Mouse (Mus musculus) heart, embryonic 12.5 days (tissue): Measurements from ENCODE around the gene Ghrh. TPM values are rescaled to one million over a fixed set of nuclear protein-coding genes. Genes with fewer than 3 reads are reported as not detected.

ENCODE experiments used
- ATAC-seq: fragments of 200-750 bp; cut with Nextera tagmentation; 2 replicates; pipeline ENCODE4 v1.8.0; 2017; ENCODE audit warnings: moderate TSS enrichment, moderate library complexity; ENCODE audit not compliant: insufficient number of reproducible peaks, low FRiP score
- H3K27ac ChIP-seq: fragments of 300-500 bp; sonication (generic); 2 replicates; pipeline ENCODE4 v1.5.1; 2016; ENCODE audit warnings: mild to moderate bottlenecking, moderate library complexity; ENCODE audit not compliant: poor library complexity, severe bottlenecking
- H3K27me3 ChIP-seq: fragments of 300-500 bp; sonication (generic); replicated peaks from 2 replicates; pipeline ENCODE4 v1.6.1; 2016; ENCODE audit warnings: mild to moderate bottlenecking, moderate library complexity
- H3K36me3 ChIP-seq: fragments of 300-500 bp; sonication (generic); 2 replicates; pipeline ENCODE4 v1.6.1; 2016; ENCODE audit warnings: mild to moderate bottlenecking, moderate library complexity
- H3K4me1 ChIP-seq: fragments of 300-500 bp; sonication (generic); replicated peaks from 2 replicates; pipeline ENCODE4 v1.6.1; 2016; ENCODE audit warnings: mild to moderate bottlenecking
- H3K4me2 ChIP-seq: fragments of 300-500 bp; sonication (generic); 2 replicates; pipeline ENCODE4 v1.6.1; 2016; ENCODE audit warnings: mild to moderate bottlenecking, moderate library complexity
- H3K4me3 ChIP-seq: fragments of 300-500 bp; sonication (generic); 2 replicates; pipeline ENCODE4 v1.5.1; 2016; ENCODE audit warnings: mild to moderate bottlenecking
- H3K9ac ChIP-seq: fragments of 300-500 bp; sonication (generic); 2 replicates; pipeline ENCODE4 v1.6.1; 2016; ENCODE audit warnings: mild to moderate bottlenecking, moderate library complexity
- H3K9me3 ChIP-seq: fragments of 300-500 bp; sonication (generic); replicated peaks from 2 replicates; pipeline ENCODE4 v1.6.1; 2016; ENCODE audit warnings: mild to moderate bottlenecking, moderate library complexity
- WGBS: fragments of 180-500 bp; shearing (Covaris S2); methylation state at CpG from one replicate; pipeline ENCODE4 v1.1.7; 2016; 5-methylcytosine and 5-hydroxymethylcytosine counted together
- polyA plus RNA-seq: library from polyadenylated mRNA; unstranded; fragments of >200 nt; fragmentation: Nextera tagmentation; extraction: Ambion mirVana; gene quantifications from 2 replicates; pipeline ENCODE4 v1.2.1, GENCODE M21; 2016

Gene Ghrh
- polyA plus RNA-seq, 1 experiment from 2014 or later: not detected

DNA sequence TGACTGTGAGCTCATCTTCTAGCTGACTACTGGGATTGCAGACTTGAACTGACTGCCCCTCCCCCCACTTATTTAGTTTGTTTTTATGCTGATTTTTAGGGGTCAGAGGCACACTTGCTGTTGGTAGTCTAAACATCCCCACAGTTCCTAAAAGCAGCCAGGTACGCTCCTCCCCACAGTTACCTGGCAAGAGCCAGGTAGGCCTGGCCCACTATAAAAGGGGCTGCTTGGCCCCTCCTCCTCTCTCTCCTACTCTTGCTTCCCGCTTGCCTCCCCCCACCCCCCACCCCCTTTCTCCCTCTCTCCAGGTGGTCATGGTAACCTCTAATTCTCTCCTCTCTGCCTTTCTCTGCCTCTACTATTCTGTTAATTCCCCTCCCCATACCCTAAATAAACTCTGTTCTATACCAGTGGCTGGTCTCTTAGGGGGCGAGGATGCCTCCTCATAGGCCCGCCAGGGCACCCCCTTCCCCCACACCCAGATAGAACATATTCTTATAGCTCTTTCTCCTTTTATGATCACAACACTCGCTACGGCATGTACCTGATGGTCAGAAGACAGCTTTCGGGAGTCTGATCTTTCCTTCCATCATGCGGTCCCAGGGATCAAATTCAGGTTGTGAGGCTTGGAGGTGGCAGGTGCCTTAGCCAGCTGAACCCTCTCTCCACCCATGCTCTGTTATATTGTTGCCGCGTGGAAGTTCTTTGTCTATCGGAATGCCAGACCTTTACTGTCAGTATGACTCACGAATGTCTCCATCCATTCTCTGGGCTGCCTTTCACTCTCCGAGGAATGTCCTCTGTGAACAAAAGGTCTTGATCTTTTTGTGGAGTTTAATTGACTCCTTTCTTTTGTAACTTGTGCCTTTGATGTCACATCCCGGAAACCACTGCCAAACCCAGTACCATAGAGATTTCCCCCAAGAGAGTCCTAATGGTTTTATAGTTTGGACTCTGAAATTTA lies 28.8 kb upstream of the Ghrh start:
- Histone ChIP-seq H3K9ac (peak overlapping the region; percentile 5; the same call in 1 of the 2 replicates), H3K27me3 (no peaks in the 10 kb centered on the region), H3K4me3 (no peak overlapping the region), H3K27ac (no peak overlapping the region), H3K4me1 (peaks cover 58% of the 10 kb centered on the region), H3K36me3 (peaks cover 24% of the 10 kb centered on the region), H3K4me2 (peak overlapping the region; percentile 5; the same call in 1 of the 2 replicates), H3K9me3 (no peaks in the 10 kb centered on the region)
- 45% methylated on average over 14 of the region's 14 CpGs for WGBS
- ATAC-seq: no peak

DNA sequence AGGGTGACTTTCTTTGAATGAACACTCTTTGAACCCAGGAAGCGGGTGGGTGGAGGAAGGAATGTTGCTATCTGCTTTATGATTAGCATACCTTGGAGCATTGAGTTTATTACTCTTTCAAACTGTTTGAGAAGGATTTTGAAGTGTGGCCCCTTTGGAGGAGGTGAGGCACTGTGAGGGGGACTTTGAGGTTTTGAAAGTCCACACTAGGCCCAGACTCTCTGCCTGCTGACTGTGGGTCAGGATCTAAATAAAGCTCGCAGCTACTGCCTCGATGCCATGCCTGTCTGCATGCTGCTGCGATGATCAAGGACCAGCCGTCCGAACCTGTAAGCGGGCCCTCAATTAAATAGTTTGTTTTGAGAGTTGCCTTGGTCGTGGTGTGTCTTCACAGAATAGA lies 27.7 kb upstream of the Ghrh start:
- peaks cover 58% of the 10 kb centered on the region for H3K4me1 ChIP-seq
- peaks cover 24% of the 10 kb centered on the region for H3K36me3 ChIP-seq
- H3K4me3 ChIP-seq: no peak overlapping the region
- 45% methylated on average over 8 of the region's 8 CpGs for WGBS
- H3K4me2 ChIP-seq: peak overlapping the region; percentile 11; the same call in 1 of the 2 replicates
- no peak; the same call in 1 of the 2 replicates for ATAC-seq
- no peaks in the 10 kb centered on the region for H3K27me3 ChIP-seq
- H3K27ac ChIP-seq: peak overlapping the region; percentile 9; the same call in 1 of the 2 replicates
- no peak overlapping the region for H3K9ac ChIP-seq
- H3K9me3 ChIP-seq: no peaks in the 10 kb centered on the region

DNA sequence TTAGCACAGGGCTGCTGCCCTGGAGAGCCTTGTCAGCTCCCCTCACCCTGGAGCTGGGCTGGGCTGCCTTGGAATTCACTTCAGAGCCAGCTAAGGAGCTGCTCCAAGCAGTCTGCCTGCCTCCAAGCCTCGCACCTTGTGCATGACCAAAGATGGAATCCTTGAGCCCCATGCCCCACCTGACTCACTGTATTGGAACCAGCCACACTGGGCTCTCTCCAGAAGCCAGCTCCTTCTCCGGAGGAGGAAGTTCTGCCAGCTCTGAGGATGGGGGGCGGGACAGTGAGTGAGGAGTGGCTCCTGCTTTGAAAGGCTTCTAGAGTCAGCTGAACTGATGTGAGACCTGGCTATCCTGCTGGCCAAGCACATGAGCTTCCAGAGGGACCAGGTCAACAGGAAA lies 26.4 kb upstream of the Ghrh start:
- Histone ChIP-seq H3K36me3 (peaks cover 16% of the 10 kb centered on the region), H3K9ac (no peak overlapping the region), H3K27me3 (no peaks in the 10 kb centered on the region), H3K4me1 (peaks cover 62% of the 10 kb centered on the region), H3K9me3 (no peaks in the 10 kb centered on the region), H3K27ac (no peak overlapping the region), H3K4me3 (no peak overlapping the region), H3K4me2 (no peak overlapping the region)
- 72% methylated on average over 3 of the region's 3 CpGs for WGBS
- ATAC-seq: no peak

DNA sequence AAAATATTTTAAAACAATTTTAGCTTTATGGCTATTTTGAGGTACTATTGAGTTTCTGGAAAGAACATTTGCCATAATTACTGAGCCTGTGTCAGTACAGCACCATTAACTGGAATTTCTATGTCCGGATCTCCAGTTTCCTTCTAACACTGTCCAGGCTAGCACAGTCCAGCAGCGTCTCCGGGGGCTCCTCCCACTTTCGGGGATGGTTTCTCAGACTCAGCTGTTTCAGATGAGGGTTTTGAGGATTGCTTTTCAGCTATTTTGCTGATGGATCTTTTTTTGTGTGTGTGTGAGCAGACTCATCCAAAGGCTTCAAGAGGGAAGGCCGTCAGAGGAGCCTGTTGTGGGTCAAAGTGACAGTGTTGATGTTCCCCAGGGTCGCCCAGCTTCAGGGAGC lies 24.4 kb upstream of the Ghrh start:
- Histone ChIP-seq H3K9ac (no peak overlapping the region), H3K4me1 (peaks cover 54% of the 10 kb centered on the region), H3K27ac (no peak overlapping the region), H3K36me3 (peaks cover 16% of the 10 kb centered on the region), H3K4me2 (no peak overlapping the region), H3K27me3 (no peaks in the 10 kb centered on the region), H3K4me3 (no peak overlapping the region), H3K9me3 (no peaks in the 10 kb centered on the region)
- ATAC-seq: no peak
- WGBS: 46% methylated on average over 6 of the region's 6 CpGs

DNA sequence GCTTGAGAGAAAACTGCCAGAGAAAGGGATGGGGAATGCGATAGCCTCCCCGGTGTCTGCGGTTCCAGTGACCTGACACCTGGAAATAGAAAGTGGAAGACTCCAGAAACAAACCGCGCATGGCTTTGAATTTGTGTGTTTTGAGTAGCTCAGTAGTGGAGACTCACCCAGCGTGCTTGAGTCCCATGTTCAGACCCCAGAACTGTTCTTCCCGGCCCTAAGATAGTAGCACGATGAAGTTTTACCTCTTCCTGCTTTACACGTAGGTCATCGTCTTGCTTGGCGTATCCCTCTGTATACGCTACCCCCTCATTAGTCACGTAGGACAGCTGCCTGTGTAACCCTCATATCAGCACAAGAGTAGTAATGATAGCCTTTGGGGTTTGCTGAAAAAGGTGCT lies 20.7 kb upstream of the Ghrh start:
- peaks cover 26% of the 10 kb centered on the region for H3K4me1 ChIP-seq
- peak overlapping the region; percentile 92 for H3K4me2 ChIP-seq
- peak overlapping the region; percentile 85 for H3K27ac ChIP-seq
- no peaks in the 10 kb centered on the region for H3K9me3 ChIP-seq
- 4% methylated on average over 13 of the region's 13 CpGs for WGBS
- no peaks in the 10 kb centered on the region for H3K27me3 ChIP-seq
- peak overlapping the region; percentile 99 for H3K9ac ChIP-seq
- H3K4me3 ChIP-seq: peak overlapping the region; percentile 91
- peak; percentile 40 for ATAC-seq
- peaks cover 6% of the 10 kb centered on the region; the same call in 1 of the 2 replicates for H3K36me3 ChIP-seq

DNA sequence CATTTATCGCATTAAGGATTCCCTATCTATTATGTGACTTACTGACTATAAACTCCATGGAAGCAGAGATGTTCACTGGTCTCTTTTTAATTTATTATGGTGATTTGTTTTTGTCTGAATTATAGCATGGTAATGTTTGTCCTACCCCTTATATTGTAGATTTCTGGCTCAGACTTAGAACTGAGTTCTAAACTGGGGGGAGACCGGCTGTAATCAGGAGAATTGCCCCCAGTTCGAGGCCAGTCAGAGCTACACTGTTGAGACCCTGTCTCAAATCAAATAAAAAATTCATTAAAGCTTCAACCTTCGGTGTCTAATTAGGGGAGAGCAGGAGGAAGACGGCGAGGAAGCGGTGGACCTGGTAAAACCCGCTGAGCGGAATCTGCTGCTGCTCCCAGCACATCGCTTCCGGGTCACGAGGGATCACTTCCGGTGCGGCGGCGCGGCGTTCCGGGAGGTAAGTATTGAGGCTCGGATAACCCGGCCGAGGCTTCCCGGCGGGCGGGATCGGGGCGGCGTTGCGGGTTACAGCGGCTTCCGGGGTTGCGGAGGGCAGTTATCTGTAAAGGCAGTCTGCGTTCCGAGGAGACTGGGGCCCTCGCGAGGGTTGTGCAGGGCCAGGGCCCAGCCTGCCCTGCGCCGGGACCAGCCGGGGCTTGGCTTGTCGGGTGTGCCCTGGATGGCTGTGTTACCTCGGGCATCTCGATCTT lies 20.0 kb upstream of the Ghrh start, which contains the start of gene Manbal:
Gene Manbal (plus strand): TSS at position 411 of the 710 bp plus-strand sequence.
- H3K36me3 ChIP-seq: peaks cover 6% of the 10 kb centered on the region; the same call in 1 of the 2 replicates
- no peaks in the 10 kb centered on the region for H3K27me3 ChIP-seq
- H3K4me1 ChIP-seq: peaks cover 23% of the 10 kb centered on the region
- no peaks in the 10 kb centered on the region for H3K9me3 ChIP-seq
- peak within 1 kb of the TSS; percentile 92 for H3K4me2 ChIP-seq
- peak; percentile 88 for ATAC-seq
- H3K27ac ChIP-seq: peak within 1 kb of the TSS; percentile 85
- WGBS: 4% methylated on average over 42 of the region's 42 CpGs
- H3K9ac ChIP-seq: peak within 1 kb of the TSS; percentile 99
- peak within 1 kb of the TSS; percentile 91 for H3K4me3 ChIP-seq

DNA sequence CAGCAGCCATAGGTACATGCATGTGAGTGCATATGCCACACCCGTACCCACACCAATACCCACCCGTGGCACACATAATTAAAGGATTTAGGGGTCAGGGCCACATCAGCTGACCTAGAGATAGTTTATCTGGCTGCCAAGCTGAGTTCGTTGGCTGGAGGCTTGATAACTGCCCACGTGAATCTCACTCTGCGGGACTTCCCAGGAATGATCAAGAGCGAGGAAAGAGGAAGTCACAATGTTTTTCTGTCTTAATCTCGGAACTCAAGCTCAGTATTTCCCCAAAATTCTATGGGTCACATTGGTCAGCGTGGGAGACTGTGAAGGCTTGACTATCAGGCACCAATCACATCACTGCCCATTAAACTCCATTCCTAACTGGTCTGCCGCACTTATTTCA lies 19.5 kb upstream of the Ghrh start:
- no peak for ATAC-seq

DNA sequence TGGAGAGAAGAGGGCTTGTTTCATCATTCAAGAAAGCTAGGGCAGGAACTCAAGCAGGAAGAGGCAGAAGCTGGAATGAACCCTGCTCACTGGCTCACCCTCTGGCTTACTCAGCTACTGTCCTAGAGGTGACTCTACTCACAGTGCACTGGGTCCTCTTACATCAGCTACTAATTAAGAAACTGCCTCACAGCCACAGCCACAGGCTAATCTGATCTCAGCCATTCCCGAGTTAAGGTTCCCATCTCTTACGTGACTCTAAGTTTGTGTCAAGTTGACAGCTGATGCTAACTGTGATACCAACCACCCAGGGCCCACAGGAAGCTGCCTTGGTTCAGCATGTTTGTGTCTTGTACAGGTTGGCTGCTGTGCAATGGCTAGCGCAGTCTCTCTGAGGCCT lies 15.7 kb upstream of the Ghrh start:
- WGBS: 62% methylated on average over 3 of the region's 3 CpGs
- peaks cover 8% of the 10 kb centered on the region for H3K4me1 ChIP-seq
- no peak overlapping the region for H3K4me3 ChIP-seq
- no peaks in the 10 kb centered on the region for H3K36me3 ChIP-seq
- no peak overlapping the region for H3K9ac ChIP-seq
- no peak overlapping the region for H3K4me2 ChIP-seq
- H3K9me3 ChIP-seq: no peaks in the 10 kb centered on the region
- no peak overlapping the region for H3K27ac ChIP-seq
- no peak for ATAC-seq
- no peaks in the 10 kb centered on the region for H3K27me3 ChIP-seq

More for the DNA sequence above, 19.5 kb upstream of the Ghrh start:
- Histone ChIP-seq H3K4me1 (peaks cover 22% of the 10 kb centered on the region), H3K4me2 (peak overlapping the region; percentile 92), H3K9ac (no peak overlapping the region), H3K4me3 (peak overlapping the region; percentile 91; the same call in 1 of the 2 replicates), H3K9me3 (no peaks in the 10 kb centered on the region), H3K27me3 (no peaks in the 10 kb centered on the region), H3K36me3 (peaks cover 6% of the 10 kb centered on the region; the same call in 1 of the 2 replicates), H3K27ac (no peak overlapping the region)
- 46% methylated on average over 9 of the region's 9 CpGs for WGBS

DNA sequence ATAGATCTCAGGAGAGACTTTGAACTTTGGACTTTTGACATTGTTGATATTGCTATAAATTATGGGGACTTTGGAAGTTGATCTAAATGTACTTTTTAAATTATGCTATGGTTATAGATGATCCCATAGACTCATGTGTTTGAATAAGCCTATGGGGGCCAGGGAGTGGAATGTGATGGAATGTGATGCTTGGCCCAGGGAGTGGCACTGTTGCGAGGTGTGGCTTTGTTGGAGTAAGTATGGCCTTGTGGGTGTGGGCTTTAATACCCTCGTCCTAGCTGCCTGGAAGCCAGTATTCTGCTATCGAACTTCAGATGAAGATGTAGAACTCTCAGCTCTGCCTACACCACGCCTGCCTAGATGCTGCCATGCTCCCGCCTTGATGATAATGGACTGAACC lies 12.7 kb upstream of the Ghrh start:
- no peak overlapping the region for H3K4me3 ChIP-seq
- H3K27ac ChIP-seq: no peak overlapping the region
- peaks cover 5% of the 10 kb centered on the region; the same call in 1 of the 2 replicates for H3K9me3 ChIP-seq
- 79% methylated on average over 5 of the region's 5 CpGs for WGBS
- no peak for ATAC-seq
- H3K9ac ChIP-seq: no peak overlapping the region
- no peaks in the 10 kb centered on the region for H3K27me3 ChIP-seq
- H3K4me1 ChIP-seq: peaks cover 8% of the 10 kb centered on the region; the same call in 1 of the 2 replicates
- no peak overlapping the region for H3K4me2 ChIP-seq
- H3K36me3 ChIP-seq: no peaks in the 10 kb centered on the region

DNA sequence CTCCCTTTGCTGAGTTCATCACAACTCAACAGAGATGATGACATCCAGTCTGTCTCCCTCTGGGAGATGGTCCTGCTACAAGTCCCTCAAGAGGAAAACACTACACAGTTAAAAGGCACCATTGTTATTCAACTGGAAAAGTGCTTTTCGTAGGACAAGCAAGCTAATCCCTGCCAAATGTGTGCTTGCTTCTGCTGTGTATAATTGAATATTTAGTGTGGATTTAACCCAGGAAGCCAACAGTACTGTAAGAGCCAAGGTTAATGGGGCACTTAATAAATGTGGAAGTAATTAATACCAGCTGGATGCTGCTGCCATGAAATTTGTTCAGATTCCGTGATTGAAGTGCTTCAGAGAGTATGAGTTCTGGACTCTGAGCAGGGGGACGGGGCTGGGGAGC lies 6.8 kb upstream of the Ghrh start:
- H3K36me3 ChIP-seq: no peaks in the 10 kb centered on the region
- H3K4me1 ChIP-seq: no peaks in the 10 kb centered on the region
- 70% methylated on average over 3 of the region's 3 CpGs for WGBS
- peaks cover 6% of the 10 kb centered on the region; the same call in 1 of the 2 replicates for H3K9me3 ChIP-seq
- no peak overlapping the region for H3K27ac ChIP-seq
- no peak overlapping the region for H3K4me3 ChIP-seq
- no peak overlapping the region for H3K9ac ChIP-seq
- no peaks in the 10 kb centered on the region for H3K27me3 ChIP-seq
- ATAC-seq: no peak
- no peak overlapping the region for H3K4me2 ChIP-seq

DNA sequence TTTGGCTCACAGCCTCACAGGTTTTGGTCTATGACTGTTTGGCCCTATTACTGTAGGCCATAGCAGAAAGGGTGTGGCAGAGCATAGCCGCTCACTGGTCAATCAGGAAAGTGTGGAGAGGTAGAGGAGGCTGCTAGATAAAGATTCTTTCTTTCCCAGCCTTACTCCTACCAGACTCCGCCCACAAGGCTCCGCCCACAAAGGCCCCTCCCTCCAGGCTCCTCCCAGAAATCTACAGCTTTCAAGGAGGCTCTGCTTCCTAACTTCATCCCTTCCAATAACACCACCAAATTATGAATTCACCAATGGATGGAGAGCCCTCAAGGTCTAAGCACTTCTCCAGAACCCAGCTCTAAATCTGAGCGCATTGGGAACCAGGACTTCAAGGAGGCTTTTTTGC lies 5.9 kb upstream of the Ghrh start:
- peaks cover 3% of the 10 kb centered on the region; the same call in 1 of the 2 replicates for H3K4me1 ChIP-seq
- peaks cover 6% of the 10 kb centered on the region; the same call in 1 of the 2 replicates for H3K9me3 ChIP-seq
- H3K9ac ChIP-seq: no peak overlapping the region
- no peak overlapping the region for H3K27ac ChIP-seq
- no peaks in the 10 kb centered on the region for H3K27me3 ChIP-seq
- no peak overlapping the region for H3K4me3 ChIP-seq
- no peak for ATAC-seq
- WGBS: 56% methylated on average over 4 of the region's 4 CpGs
- no peak overlapping the region for H3K4me2 ChIP-seq
- H3K36me3 ChIP-seq: no peaks in the 10 kb centered on the region
